Mouse (Mus musculus): ENCODE results near the gene Rps2. TPM values are rescaled to one million over a fixed set of nuclear protein-coding genes. Genes with fewer than 3 reads are reported as not detected.

The Rps2 gene
- 1,943 and 2,057 TPM in 2 replicates for polyA plus RNA-seq (2012; rRNA removed)

GRCm38 (mm10) chr17:24717943-24718342 is at the start of gene Rps2, which contains the start of gene Rnf151:
Gene Rps2 (plus strand): TSS chr17:24718116.
Gene Rnf151 (minus strand): TSS chr17:24718063.

GRCm38 (mm10) chr17:24669545-24670245 is 48.2 kb upstream of the Rps2 start, which contains the start of gene Zfp598:
Gene Zfp598 (plus strand): TSS chr17:24669687.

GRCm38 (mm10) chr17:24689251-24690081 is 28.4 kb upstream of the Rps2 start, which contains the start of gene Syngr3:
Gene Syngr3 (minus strand): TSS chr17:24689955.

GRCm38 (mm10) chr17:24696011-24696697 is 21.8 kb upstream of the Rps2 start, which contains the start of the genes Gfer and Noxo1:
Gene Gfer (minus strand): TSS chr17:24696156.
Gene Noxo1 (plus strand): TSS chr17:24696234.

GRCm38 (mm10) chr17:24706982-24707800 is 10.7 kb upstream of the Rps2 start, which contains the start of gene Tbl3:
Gene Tbl3 (minus strand): TSS chr17:24707660.

GRCm38 (mm10) chr17:24724184-24724583 is 6.3 kb downstream of the Rps2 start, which contains the start of gene Ndufb10:
Gene Ndufb10 (minus strand): TSS chr17:24724478.

GRCm38 (mm10) chr17:24727618-24728017 is 9.7 kb downstream of the Rps2 start, which contains the start of gene Rpl3l:
Gene Rpl3l (plus strand): TSS chr17:24727820.

GRCm38 (mm10) chr17:24736330-24737051 is 18.6 kb downstream of the Rps2 start, which contains the start of gene Msrb1:
Gene Msrb1 (plus strand): TSS chr17:24736642.

GRCm38 (mm10) chr17:24752415-24753394 is 34.8 kb downstream of the Rps2 start, which contains the start of gene Hs3st6:
Gene Hs3st6 (plus strand): TSS chr17:24752988.

Other genes starting within 250 kb of the Rps2 start
- 82.5 and 89.4 TPM in 2 replicates for gene E4f1, start 247.8 kb upstream of the Rps2 start, polyA plus RNA-seq (2012; rRNA removed)
- gene Pgp, start 247.7 kb upstream of the Rps2 start, polyA plus RNA-seq (2012; rRNA removed) = 43.4 and 44.6 TPM in 2 replicates
- 0.43 and 1.0 TPM in 2 replicates for gene Bricd5, start 244.2 kb upstream of the Rps2 start, polyA plus RNA-seq (2012; rRNA removed)
- gene Mlst8, start 239.0 kb upstream of the Rps2 start, polyA plus RNA-seq (2012; rRNA removed) = 51.2 and 55.8 TPM in 2 replicates
- 93.1 and 111 TPM in 2 replicates for gene Caskin1, start 229.5 kb upstream of the Rps2 start, polyA plus RNA-seq (2012; rRNA removed)
- 333 and 335 TPM in 2 replicates for gene Traf7, start 190.2 kb upstream of the Rps2 start, polyA plus RNA-seq (2012; rRNA removed)
- 4.1 and 5.0 TPM in 2 replicates for gene Rab26, start 183.9 kb upstream of the Rps2 start, polyA plus RNA-seq (2012; rRNA removed)
- 60.4 and 62.9 TPM in 2 replicates for gene Pkd1, start 168.3 kb upstream of the Rps2 start, polyA plus RNA-seq (2012; rRNA removed)
- 175 and 176 TPM in 2 replicates for gene Tsc2, start 85.5 kb upstream of the Rps2 start, polyA plus RNA-seq (2012; rRNA removed)
- gene Nthl1, start 85.4 kb upstream of the Rps2 start, polyA plus RNA-seq (2012; rRNA removed) = 16.0 and 16.5 TPM in 2 replicates
- 27.3 and 36.1 TPM in 2 replicates for gene Slc9a3r2, start 67.8 kb upstream of the Rps2 start, polyA plus RNA-seq (2012; rRNA removed)
- gene Npw, start 59.7 kb upstream of the Rps2 start, polyA plus RNA-seq (2012; rRNA removed) = 0.16 and 0.29 TPM in 2 replicates
- gene Zfp598, start 48.4 kb upstream of the Rps2 start, polyA plus RNA-seq (2012; rRNA removed) = 85.5 and 87.5 TPM in 2 replicates
- gene Syngr3, start 28.2 kb upstream of the Rps2 start, polyA plus RNA-seq (2012; rRNA removed) = 58.6 and 60.6 TPM in 2 replicates
- 31.7 and 33.2 TPM in 2 replicates for gene Gfer, start 22.0 kb upstream of the Rps2 start, polyA plus RNA-seq (2012; rRNA removed)
- gene Noxo1, start 21.9 kb upstream of the Rps2 start, polyA plus RNA-seq (2012; rRNA removed) = 9.5 and 9.7 TPM in 2 replicates
- 71.6 and 77.7 TPM in 2 replicates for gene Tbl3, start 10.5 kb upstream of the Rps2 start, polyA plus RNA-seq (2012; rRNA removed)
- 0.36 TPM in 2 replicates for gene Rnf151, start 53 bp upstream of the Rps2 start, polyA plus RNA-seq (2012; rRNA removed)
- 219 and 243 TPM in 2 replicates for gene Ndufb10, start 6.4 kb downstream of the Rps2 start, polyA plus RNA-seq (2012; rRNA removed)
- gene Rpl3l, start 9.7 kb downstream of the Rps2 start, polyA plus RNA-seq (2012; rRNA removed) = 0.08 and 0.10 TPM in 2 replicates
- gene Msrb1, start 18.5 kb downstream of the Rps2 start, polyA plus RNA-seq (2012; rRNA removed) = 36.8 and 38.8 TPM in 2 replicates
- 0.28 and 1.5 TPM in 2 replicates for gene Hs3st6, start 34.9 kb downstream of the Rps2 start, polyA plus RNA-seq (2012; rRNA removed)
- not detected in 2 replicates for gene Meiob, start 86.2 kb downstream of the Rps2 start, polyA plus RNA-seq (2012; rRNA removed)
- gene Hagh, start 122.0 kb downstream of the Rps2 start, polyA plus RNA-seq (2012; rRNA removed) = 34.3 and 35.3 TPM in 2 replicates
- gene Fahd1, start 132.2 kb downstream of the Rps2 start, polyA plus RNA-seq (2012; rRNA removed) = 16.0 and 16.6 TPM in 2 replicates
- 0.05 and 0.13 TPM in 2 replicates for gene Igfals, start 147.9 kb downstream of the Rps2 start, polyA plus RNA-seq (2012; rRNA removed)
- gene Nubp2, start 168.2 kb downstream of the Rps2 start, polyA plus RNA-seq (2012; rRNA removed) = 32.7 and 32.9 TPM in 2 replicates
- gene Spsb3, start 168.5 kb downstream of the Rps2 start, polyA plus RNA-seq (2012; rRNA removed) = 79.6 and 81.9 TPM in 2 replicates
- gene Eme2, start 177.0 kb downstream of the Rps2 start, polyA plus RNA-seq (2012; rRNA removed) = 39.1 and 48.1 TPM in 2 replicates
- 107 and 108 TPM in 2 replicates for gene Mrps34, start 177.0 kb downstream of the Rps2 start, polyA plus RNA-seq (2012; rRNA removed)
- 77.0 and 84.1 TPM in 2 replicates for gene Nme3, start 178.4 kb downstream of the Rps2 start, polyA plus RNA-seq (2012; rRNA removed)
- gene Mapk8ip3, start 218.9 kb downstream of the Rps2 start, polyA plus RNA-seq (2012; rRNA removed) = 193 and 206 TPM in 2 replicates
- gene Jpt2, start 242.6 kb downstream of the Rps2 start, polyA plus RNA-seq (2012; rRNA removed) = 72.1 and 74.9 TPM in 2 replicates

Data from central nervous system, embryonic 14 days (tissue).